Mouse (Mus musculus) heart, postnatal 0 days (tissue): ENCODE data around the gene Chpt1.

Source experiments
- CTCF ChIP-seq: IDR thresholded peaks from 2 replicates; pipeline ENCODE4 v1.5.1; 2016; ENCODE audit warnings: antibody characterized with exemption, control low read depth, low read depth
- EP300 ChIP-seq: IDR thresholded peaks from 2 replicates; pipeline ENCODE4 v1.6.1; 2016; ENCODE audit warnings: antibody characterized with exemption, low read depth

DNA sequence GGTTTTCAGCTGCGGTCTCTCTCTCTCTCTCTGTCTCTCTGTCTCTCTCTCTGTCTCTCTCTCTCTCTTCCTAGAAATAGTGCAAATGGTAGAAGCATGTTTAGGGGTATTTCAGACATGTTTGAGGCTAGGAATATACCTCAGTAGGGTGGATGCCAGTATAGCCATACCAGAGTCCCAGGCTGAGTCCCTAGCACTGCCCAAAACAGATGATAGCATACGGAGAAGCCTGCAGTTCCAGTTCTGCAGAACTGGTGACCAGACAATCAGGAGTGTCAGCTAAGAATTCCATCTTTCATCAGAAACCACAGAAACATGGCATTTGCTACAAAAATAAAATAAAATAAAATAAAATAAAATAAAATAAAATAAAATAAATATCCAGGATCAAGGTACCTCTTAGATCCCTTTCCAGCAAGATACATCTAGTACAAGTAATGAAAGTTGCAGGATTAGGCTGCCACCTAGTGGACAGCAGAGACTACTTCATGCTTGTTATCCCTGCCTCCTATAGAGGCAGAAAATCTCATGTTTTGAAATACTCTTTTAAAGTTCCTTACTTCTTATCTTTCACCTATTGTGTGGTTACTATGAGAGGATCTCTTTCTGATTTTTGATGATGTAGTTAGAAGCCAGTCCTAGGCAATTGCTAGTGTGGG lies 77.6 kb downstream of the Chpt1 start:
- peak; percentile 77 for TF ChIP-seq CTCF
- no peak for TF ChIP-seq EP300
